Mouse (Mus musculus) bone marrow macrophage, adult 2 months (primary cell): ENCODE results near the gene Bcl2l11.

Experiments used
- CTCF ChIP-seq: IDR thresholded peaks from 2 replicates; pipeline ENCODE4 v1.5.1; 2012; ENCODE audit warnings: low read depth, mild to moderate bottlenecking, low read length, moderate library complexity
- POLR2A ChIP-seq: IDR thresholded peaks from 2 replicates; pipeline ENCODE4 v1.6.1; 2012; ENCODE audit warnings: mild to moderate bottlenecking, low read depth, low read length, borderline replicate concordance

DNA sequence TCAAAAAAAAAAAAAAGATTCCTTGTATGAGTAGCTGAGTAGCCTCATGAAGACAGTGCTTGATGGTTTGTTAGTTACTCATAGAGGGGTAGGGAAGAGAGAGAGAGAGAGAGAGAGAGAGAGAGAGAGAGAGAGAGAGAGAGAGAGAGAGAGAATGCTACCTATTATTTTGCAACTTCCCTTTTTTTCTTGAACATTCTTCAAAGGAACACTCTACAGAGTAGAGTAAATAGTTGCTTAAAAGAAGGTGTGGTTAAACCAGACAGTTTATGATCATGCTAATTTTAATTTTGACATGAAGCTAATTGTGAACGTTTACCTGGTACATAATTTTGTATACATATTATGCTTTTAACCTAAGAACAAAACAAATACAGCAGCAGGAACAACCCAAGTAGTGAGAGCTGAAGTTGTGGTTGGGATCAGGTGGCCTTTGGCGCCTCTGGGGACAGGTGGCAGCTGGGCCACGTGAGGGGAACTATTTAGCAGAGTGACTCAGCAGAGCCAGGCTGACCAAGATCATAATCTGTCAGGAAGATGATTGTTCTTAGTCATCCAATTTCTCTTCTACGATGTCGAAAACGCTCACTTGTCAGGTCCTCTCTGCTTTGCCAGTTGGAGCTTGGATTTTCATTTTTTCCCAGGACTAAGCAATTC lies 78.0 kb downstream of the Bcl2l11 start:
- TF ChIP-seq CTCF (no peak), POLR2A (no peak)
